Mouse (Mus musculus): ENCODE data around the gene Cldn5.

GRCm38 (mm10) chr16:18811032-18811431 lies 34.4 kb downstream of the Cldn5 start:
- no peak for TF ChIP-seq CTCF (IDR thresholded peaks at IDR 0.05; ENCODE audit: control insufficient read depth, insufficient read depth, insufficient replicate concordance, low read depth, low read length)
- TF ChIP-seq POLR2A (IDR thresholded peaks at IDR 0.05; ENCODE audit: control insufficient read depth, low read depth, low read length) = no peak

All from testis, adult 2 months (tissue).